Mouse (Mus musculus) neural tube, embryonic 15.5 days (tissue): Measurements from ENCODE around the gene Rnf114. TPM values are rescaled to one million over a fixed set of nuclear protein-coding genes. Genes with fewer than 3 reads are reported as not detected.
A peak's percentile ranks its signal among the peaks of the same experiment; 100 is the strongest.

ENCODE experiments used
- ATAC-seq: fragments of 200-750 bp; cut with Nextera tagmentation; 2 replicates; pipeline ENCODE4 v1.8.0; 2017; ENCODE audit warnings: mild to moderate bottlenecking, moderate TSS enrichment, moderate library complexity; ENCODE audit not compliant: low FRiP score
- H3K27ac ChIP-seq: fragments of 300-500 bp; sonication (generic); replicated peaks from 2 replicates; pipeline ENCODE4 v1.5.1; 2015; ENCODE audit warnings: mild to moderate bottlenecking, inconsistent platforms
- H3K27me3 ChIP-seq: fragments of 300-500 bp; sonication (generic); replicated peaks from 2 replicates; pipeline ENCODE4 v1.6.1; 2015; ENCODE audit warnings: inconsistent platforms
- H3K36me3 ChIP-seq: fragments of 300-500 bp; sonication (generic); 2 replicates; pipeline ENCODE4 v1.6.1; 2015; ENCODE audit warnings: inconsistent platforms
- H3K4me1 ChIP-seq: fragments of 300-500 bp; sonication (generic); 2 replicates; pipeline ENCODE4 v1.6.1; 2015; ENCODE audit warnings: inconsistent platforms
- H3K4me2 ChIP-seq: fragments of 300-500 bp; sonication (generic); 2 replicates; pipeline ENCODE4 v1.6.1; 2015; ENCODE audit warnings: inconsistent platforms, mild to moderate bottlenecking, moderate library complexity
- H3K4me3 ChIP-seq: fragments of 300-500 bp; sonication (generic); replicated peaks from 2 replicates; pipeline ENCODE4 v1.5.1; 2015; ENCODE audit warnings: mild to moderate bottlenecking, inconsistent platforms
- H3K9ac ChIP-seq: fragments of 300-500 bp; sonication (generic); replicated peaks from 2 replicates; pipeline ENCODE4 v1.6.1; 2015; ENCODE audit warnings: mild to moderate bottlenecking, inconsistent platforms
- H3K9me3 ChIP-seq: fragments of 300-500 bp; sonication (generic); replicated peaks from 2 replicates; pipeline ENCODE4 v1.6.1; 2016; ENCODE audit warnings: inconsistent platforms
- WGBS: fragments of 180-500 bp; shearing (Covaris S2); methylation state at CpG from one replicate; pipeline ENCODE4 v1.1.7; 2015; ENCODE audit warnings: mixed read lengths; 5-methylcytosine and 5-hydroxymethylcytosine counted together
- polyA plus RNA-seq: library from polyadenylated mRNA; unstranded; fragments of >200 nt; fragmentation: Nextera tagmentation; extraction: Ambion mirVana; gene quantifications from 2 replicates; pipeline ENCODE4 v1.2.1, GENCODE M21; 2015

Rnf114 gene
- polyA plus RNA-seq, 1 experiment from 2014 or later: 98.4 TPM

DNA sequence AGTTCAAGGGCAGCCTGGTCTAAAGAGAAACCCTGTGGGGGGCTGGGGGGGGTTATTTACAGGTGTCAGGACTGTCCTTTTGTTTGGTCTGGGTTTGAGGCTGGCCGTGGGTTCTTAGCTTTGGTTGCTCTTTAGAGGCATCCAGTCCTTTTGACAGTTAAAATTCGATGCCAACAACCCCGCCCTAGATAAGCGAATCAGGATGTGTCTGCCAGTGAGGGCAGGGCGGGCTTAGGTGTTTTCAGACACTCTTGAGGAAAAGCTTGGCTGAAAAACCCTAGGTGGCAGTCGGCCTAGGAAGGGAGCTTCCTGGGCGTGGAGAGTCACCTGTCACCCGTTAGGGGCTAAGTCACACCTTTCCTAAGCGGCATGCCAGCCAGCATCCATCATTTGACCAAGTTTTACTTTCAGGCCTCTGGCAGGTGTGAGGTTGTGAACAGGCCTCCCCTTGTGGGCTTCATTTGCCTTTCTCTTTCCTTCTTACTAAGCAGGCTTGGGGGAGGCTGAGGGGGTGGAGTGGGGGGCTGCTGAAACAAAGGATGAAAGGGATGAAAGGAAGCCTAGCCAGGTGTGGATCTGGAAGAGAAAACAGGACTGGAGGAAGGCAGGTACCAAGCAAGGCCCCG, 44.0 kb downstream of the Rnf114 start:
- peaks cover 40% of the 10 kb centered on the region for H3K27me3 ChIP-seq
- peaks cover 26% of the 10 kb centered on the region for H3K4me1 ChIP-seq
- no peaks in the 10 kb centered on the region for H3K36me3 ChIP-seq
- ATAC-seq: no peak
- no peak overlapping the region for H3K4me3 ChIP-seq
- no peak overlapping the region for H3K4me2 ChIP-seq
- WGBS: 52% methylated on average over 10 of the region's 10 CpGs
- H3K9ac ChIP-seq: no peak overlapping the region
- no peak overlapping the region for H3K27ac ChIP-seq
- no peaks in the 10 kb centered on the region for H3K9me3 ChIP-seq

DNA sequence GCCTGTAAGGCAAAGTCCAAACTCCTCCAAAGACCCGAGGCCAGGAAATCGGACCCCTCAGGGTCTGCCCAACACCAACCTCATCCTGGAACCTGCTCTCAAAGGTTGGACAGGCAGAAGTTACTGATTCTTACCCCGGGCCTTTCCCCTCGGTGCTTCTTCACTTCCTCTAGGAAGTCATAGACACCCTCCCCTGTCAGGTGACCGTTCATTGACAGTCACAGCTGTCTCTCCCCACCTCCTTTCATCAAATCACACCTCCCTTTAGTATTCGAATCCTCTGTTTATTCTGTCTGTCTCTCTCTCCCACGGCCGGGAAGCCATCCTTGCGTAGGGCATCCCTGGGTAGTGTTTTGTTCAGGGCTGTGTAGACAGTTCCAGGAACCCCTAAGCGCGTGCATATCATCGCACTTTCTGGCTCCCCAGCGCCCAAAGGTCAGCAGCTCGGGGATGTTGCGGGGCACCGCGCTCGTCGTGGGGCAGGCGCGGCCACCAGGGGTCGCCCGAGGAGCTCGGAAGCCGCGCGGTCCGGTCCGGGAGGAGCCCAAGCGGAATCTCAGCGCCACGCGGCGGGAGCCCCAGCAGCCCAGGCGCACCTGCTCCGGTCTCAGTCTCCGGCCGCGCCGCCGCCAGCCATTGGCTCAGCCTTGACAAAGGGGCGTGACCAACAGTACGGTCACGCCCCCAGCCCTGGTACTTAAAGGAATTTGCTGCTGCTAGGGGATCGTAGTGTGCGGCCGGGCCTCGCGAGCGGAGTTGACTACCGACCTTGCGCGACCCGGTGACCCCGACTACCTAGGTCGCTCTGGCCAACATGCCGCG, 45.2 kb downstream of the Rnf114 start, which contains the start of gene Snai1:
Gene Snai1, plus strand, starts transcription at position 720 of the 822 bp plus-strand sequence.
- WGBS: under 1% methylated on average over 58 of the region's 58 CpGs
- peaks cover 40% of the 10 kb centered on the region for H3K27me3 ChIP-seq

DNA sequence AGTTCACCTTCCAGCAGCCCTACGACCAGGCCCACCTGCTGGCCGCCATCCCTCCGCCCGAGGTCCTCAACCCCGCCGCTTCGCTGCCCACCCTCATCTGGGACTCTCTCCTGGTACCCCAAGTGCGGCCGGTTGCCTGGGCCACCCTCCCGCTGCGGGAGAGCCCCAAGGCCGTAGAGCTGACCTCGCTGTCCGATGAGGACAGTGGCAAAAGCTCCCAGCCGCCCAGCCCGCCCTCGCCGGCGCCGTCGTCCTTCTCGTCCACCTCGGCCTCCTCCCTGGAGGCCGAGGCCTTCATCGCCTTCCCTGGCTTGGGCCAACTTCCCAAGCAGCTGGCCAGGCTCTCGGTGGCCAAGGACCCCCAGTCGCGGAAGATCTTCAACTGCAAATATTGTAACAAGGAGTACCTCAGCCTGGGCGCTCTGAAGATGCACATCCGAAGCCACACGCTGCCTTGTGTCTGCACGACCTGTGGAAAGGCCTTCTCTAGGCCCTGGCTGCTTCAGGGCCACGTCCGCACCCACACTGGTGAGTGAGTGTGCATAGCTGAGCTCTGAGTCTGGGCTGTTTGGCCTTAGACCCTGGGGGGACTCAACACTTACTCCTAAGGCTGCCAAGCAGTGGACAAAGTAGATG, 46.3 kb downstream of the Rnf114 start:
- H3K27ac ChIP-seq: no peak overlapping the region
- peaks cover 38% of the 10 kb centered on the region for H3K4me1 ChIP-seq
- H3K4me3 ChIP-seq: peak overlapping the region; percentile 46
- H3K4me2 ChIP-seq: peak overlapping the region; percentile 83
- no peaks in the 10 kb centered on the region for H3K36me3 ChIP-seq
- H3K9me3 ChIP-seq: no peaks in the 10 kb centered on the region
- peaks cover 40% of the 10 kb centered on the region for H3K27me3 ChIP-seq
- 0 out of 2 replicates have a peak, but pooled peaks have one; percentile 18 for ATAC-seq
- WGBS: 34% methylated on average over 30 of the region's 34 CpGs
- peak overlapping the region; percentile 57 for H3K9ac ChIP-seq

More for the DNA sequence above, 45.2 kb downstream of the Rnf114 start, which contains the start of gene Snai1:
- Histone ChIP-seq H3K27ac (no peak within 1 kb of the TSS), H3K9ac (peak within 1 kb of the TSS; percentile 57), H3K9me3 (no peaks in the 10 kb centered on the region), H3K36me3 (no peaks in the 10 kb centered on the region), H3K4me3 (peak within 1 kb of the TSS; percentile 46), H3K4me2 (peak within 1 kb of the TSS; percentile 83), H3K4me1 (peaks cover 30% of the 10 kb centered on the region)
- ATAC-seq: peak; percentile 93

DNA sequence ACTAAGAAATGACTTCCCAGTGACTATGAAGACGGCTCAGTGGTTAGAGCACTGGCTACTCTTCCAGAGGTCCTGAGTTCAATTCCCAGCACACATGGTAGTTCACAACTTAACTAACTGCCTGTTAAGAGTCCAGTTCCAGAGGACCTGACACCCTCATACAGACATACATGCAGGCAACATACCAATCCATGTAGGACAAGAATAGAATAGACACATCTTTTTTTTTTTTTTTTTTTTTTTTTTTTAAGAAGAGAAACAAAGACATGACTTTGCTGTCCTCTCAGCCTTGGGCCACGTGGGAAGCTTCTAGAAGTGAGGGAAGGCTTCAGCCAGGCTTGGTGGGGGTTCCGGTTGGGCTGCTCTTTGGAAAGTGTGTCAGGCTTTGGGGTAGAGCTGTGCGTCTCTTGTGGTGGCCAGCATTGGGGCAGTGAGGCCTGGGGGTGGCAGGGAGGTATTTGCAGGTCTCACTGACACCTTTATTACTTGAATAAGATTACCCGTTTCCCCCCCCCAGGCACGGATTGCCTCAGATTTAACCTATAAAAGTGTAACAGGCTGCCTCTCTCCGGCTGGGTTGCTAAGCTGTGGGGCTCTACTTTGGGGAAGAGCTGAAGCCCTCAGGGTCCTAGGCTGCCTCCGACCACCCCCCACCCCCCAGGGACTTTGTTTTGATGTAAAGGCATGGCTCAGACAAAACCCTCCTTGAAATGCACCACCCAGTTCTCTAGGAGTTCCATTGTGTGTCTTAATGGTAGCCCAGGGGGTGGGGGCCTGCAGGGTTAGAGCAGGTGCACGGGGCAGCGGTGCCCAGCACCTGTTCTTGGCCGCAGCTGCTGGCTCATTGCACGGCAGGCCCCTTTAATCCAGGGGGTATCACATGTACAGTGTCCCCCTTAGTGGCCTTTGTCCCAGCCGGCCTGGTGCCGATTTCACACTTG, 47.4 kb downstream of the Rnf114 start:
- Histone ChIP-seq H3K4me1 (peaks cover 44% of the 10 kb centered on the region), H3K9ac (no peak overlapping the region), H3K9me3 (no peaks in the 10 kb centered on the region), H3K36me3 (no peaks in the 10 kb centered on the region), H3K27me3 (peaks cover 40% of the 10 kb centered on the region), H3K27ac (no peak overlapping the region), H3K4me2 (peak overlapping the region; percentile 83), H3K4me3 (peak overlapping the region; percentile 46)
- no peak for ATAC-seq
- 18% methylated on average over 14 of the region's 14 CpGs for WGBS

DNA sequence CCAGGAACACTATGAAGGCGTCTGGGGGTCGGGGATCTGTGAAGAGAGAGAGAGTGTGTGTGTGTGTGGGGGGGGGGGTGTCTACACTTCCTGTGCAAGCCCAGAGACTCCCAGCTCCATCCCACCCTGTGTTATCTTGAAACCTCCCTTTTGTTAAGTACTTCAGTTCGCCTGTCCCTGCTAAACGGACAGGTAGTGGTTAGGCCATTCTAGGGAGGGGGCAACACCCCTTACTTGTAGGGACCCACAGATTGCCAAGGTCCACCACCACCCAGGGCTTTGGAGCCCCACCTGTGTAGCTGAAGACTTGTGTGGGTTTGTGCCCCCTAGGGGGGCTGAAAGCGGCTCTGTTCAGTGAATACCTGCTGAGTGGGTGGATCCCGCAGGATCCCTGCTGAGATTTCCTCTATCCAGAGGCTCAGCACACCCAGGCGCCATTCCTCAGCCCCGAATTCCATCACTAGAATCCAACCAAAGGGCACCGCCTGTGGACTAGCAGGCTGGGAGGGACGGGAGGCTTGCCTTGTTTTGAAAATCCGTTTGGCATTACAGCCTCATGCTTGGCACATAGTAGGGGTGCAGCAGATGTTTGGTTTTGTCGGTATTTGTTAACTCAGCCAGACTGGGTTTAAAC, 48.1 kb downstream of the Rnf114 start:
- Histone ChIP-seq H3K4me3 (peak overlapping the region; percentile 46; the same call in 1 of the 2 replicates), H3K27me3 (peaks cover 37% of the 10 kb centered on the region), H3K36me3 (no peaks in the 10 kb centered on the region), H3K9ac (no peak overlapping the region), H3K27ac (no peak overlapping the region), H3K9me3 (no peaks in the 10 kb centered on the region), H3K4me1 (peaks cover 44% of the 10 kb centered on the region), H3K4me2 (peak overlapping the region; percentile 83)
- WGBS: 23% methylated on average over 12 of the region's 12 CpGs
- no peak for ATAC-seq

DNA sequence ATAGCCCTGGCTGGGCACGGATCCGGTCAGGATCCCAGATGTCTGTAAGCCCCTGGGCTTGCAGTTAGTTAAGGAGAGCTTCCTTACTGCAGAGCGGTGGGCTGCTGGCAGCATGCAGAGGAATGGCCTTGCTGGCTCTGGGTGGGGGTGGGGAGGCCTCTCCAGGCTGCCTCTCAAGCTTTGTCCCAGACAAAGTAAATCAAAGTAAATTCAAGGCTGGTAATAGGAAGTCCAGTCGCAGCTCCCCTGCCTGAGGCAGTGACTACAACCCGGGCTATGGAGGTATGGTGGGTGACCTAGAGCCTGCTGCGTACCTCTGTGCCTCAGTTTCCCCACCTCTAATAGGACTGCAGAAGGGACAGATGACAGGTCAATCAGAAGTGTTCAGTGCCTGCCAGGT, 48.9 kb downstream of the Rnf114 start:
- no peaks in the 10 kb centered on the region for H3K9me3 ChIP-seq
- H3K4me3 ChIP-seq: peak overlapping the region; percentile 46; the same call in 1 of the 2 replicates
- no peak for ATAC-seq
- H3K27ac ChIP-seq: no peak overlapping the region
- no peak overlapping the region for H3K9ac ChIP-seq
- peak overlapping the region; percentile 83 for H3K4me2 ChIP-seq
- H3K27me3 ChIP-seq: peaks cover 31% of the 10 kb centered on the region
- H3K4me1 ChIP-seq: peaks cover 44% of the 10 kb centered on the region
- no peaks in the 10 kb centered on the region for H3K36me3 ChIP-seq
- 16% methylated on average over 6 of the region's 6 CpGs for WGBS

DNA sequence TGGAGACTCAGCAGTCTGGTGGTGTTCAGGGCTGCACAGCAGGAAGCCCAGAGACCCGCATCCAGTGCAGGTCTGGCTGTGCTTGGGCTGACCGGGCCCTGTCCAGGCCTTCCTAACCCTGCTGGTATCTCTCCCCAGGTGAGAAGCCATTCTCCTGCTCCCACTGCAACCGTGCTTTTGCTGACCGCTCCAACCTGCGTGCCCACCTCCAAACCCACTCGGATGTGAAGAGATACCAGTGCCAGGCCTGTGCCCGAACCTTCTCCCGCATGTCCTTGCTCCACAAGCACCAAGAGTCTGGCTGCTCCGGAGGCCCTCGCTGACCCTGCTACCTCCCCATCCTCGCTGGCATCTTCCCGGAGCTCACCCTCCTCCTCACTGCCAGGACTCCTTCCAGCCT, 49.3 kb downstream of the Rnf114 start:
- H3K4me2 ChIP-seq: peak overlapping the region; percentile 83
- no peak overlapping the region for H3K9ac ChIP-seq
- H3K9me3 ChIP-seq: no peaks in the 10 kb centered on the region
- H3K4me1 ChIP-seq: peaks cover 44% of the 10 kb centered on the region
- H3K27ac ChIP-seq: no peak overlapping the region
- peaks cover 26% of the 10 kb centered on the region for H3K27me3 ChIP-seq
- H3K4me3 ChIP-seq: no peak overlapping the region
- ATAC-seq: no peak
- WGBS: 80% methylated on average over 12 of the region's 12 CpGs
- H3K36me3 ChIP-seq: no peaks in the 10 kb centered on the region

DNA sequence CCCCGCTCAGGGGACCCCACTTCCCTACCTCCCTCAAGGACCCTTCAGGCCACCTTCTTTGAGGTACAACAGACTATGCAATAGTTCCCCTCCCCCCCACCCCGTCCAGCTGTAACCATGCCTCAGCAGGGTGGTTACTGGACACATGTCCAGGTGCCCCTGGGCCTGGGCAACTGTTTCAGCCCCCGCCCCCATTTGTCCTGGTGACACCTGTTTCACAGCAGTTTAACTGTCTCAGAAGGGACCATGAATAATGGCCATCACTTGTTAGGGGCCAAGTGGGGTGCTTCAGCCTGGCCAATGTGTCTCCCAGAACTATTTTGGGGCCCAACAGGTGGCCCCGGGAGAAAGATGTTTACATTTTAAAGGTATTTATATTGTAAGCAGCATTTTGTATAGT, 49.9 kb downstream of the Rnf114 start:
- 81% methylated on average over 4 of the region's 4 CpGs for WGBS
- no peak overlapping the region for H3K4me2 ChIP-seq
- peaks cover 43% of the 10 kb centered on the region for H3K4me1 ChIP-seq
- H3K27me3 ChIP-seq: peaks cover 22% of the 10 kb centered on the region
- no peaks in the 10 kb centered on the region for H3K36me3 ChIP-seq
- ATAC-seq: no peak
- H3K27ac ChIP-seq: no peak overlapping the region
- no peaks in the 10 kb centered on the region for H3K9me3 ChIP-seq
- no peak overlapping the region for H3K9ac ChIP-seq
- no peak overlapping the region for H3K4me3 ChIP-seq

DNA sequence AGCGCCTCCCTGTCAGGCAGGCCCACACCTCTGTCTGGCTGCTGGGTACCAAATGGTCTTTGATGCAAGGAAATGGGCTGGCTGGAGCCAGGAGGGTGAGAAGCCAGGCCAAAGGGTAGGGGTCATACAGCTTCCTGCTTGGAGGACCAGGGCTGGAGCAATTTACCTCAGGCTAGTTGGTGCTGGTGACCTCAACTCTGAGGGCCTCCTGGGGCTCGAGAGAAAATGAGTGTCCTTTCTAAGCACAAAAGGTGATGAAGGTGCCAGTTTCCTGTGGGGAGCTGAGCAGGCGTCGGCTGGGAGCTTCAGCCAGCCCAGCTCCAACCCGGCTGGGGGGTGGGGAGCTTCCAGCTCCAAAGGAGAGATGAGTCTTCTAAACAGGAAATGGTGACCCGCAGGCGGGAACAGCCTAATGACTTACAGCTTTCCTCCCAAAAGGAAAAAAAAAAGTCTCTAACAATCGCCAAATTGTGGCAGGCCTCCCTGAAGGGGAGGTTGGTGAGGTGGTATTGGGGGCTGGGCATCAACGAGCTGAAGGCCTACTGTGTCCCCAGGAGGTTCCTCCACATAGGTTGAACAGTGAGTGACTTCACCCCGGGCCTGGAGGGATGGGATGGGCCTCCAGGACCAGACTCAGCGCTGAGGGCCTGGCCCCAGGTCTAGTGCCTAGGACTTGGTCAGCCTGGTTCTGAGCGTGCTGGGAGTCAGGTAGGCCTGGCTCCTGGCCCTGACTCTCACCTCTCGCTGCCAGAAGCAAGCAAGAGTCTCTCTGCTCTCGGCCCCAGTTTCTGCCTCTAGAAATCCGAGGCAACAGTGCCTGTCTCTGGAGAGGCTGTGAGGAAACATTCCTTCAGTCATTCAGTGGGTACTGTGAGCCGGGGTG, 50.9 kb downstream of the Rnf114 start:
- no peaks in the 10 kb centered on the region for H3K9me3 ChIP-seq
- 0 out of 2 replicates have a peak overlapping the region, but pooled peaks have one; percentile 5 for H3K9ac ChIP-seq
- H3K27ac ChIP-seq: peak overlapping the region; percentile 72
- 23% methylated on average over 16 of the region's 16 CpGs for WGBS
- H3K4me2 ChIP-seq: no peak overlapping the region
- ATAC-seq: no peak
- H3K4me3 ChIP-seq: no peak overlapping the region
- peaks cover 22% of the 10 kb centered on the region for H3K27me3 ChIP-seq
- H3K4me1 ChIP-seq: peaks cover 33% of the 10 kb centered on the region
- no peaks in the 10 kb centered on the region for H3K36me3 ChIP-seq

DNA sequence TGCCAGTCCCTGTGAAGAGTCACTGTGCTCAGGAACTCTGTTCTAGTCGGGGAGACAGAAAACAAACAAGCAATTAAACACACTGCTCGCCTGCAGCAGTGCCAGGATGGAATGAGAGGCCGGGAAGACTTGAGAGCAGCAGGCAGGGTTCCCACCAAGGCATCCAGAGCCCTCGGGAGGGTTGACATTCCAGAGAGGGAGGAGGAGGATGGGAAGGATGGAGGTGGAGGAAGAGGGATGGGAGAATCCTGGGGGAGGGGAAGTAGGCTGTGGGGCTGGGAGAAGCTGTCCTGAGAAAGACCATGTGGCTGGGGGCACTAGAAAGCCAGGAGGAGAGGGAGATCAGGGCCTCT, 51.5 kb downstream of the Rnf114 start:
- ATAC-seq: no peak
- WGBS: 6% methylated on average over 4 of the region's 4 CpGs
- Histone ChIP-seq H3K9me3 (no peaks in the 10 kb centered on the region), H3K4me3 (no peak overlapping the region), H3K9ac (no peak overlapping the region), H3K4me1 (peaks cover 27% of the 10 kb centered on the region), H3K36me3 (no peaks in the 10 kb centered on the region), H3K27me3 (peaks cover 16% of the 10 kb centered on the region), H3K27ac (peak overlapping the region; percentile 72), H3K4me2 (no peak overlapping the region)
